Mouse (Mus musculus) liver, postnatal 0 days (tissue): ENCODE measurements around the gene Klc4. TPM values are rescaled to one million over a fixed set of nuclear protein-coding genes. Genes with fewer than 3 reads are reported as not detected.

Experiments
- ATAC-seq: fragments of 200-750 bp; cut with Nextera tagmentation; 2 replicates; pipeline ENCODE4 v1.8.0; 2017; ENCODE audit warnings: mild to moderate bottlenecking, moderate library complexity
- DNase-seq: peaks from one replicate; pipeline ENCODE4 v3.0.0-alpha.2; 2016
- H3K27ac ChIP-seq: fragments of 300-500 bp; sonication (generic); 2 replicates; pipeline ENCODE4 v1.5.1; 2014; ENCODE audit warnings: antibody characterized with exemption, moderate library complexity, mild to moderate bottlenecking, low read depth
- H3K27me3 ChIP-seq: fragments of 300-500 bp; sonication (generic); 2 replicates; pipeline ENCODE4 v1.6.1; 2014; ENCODE audit warnings: low read length, control low read depth, mixed read lengths; ENCODE audit not compliant: insufficient read depth
- H3K36me3 ChIP-seq: fragments of 300-500 bp; sonication (generic); replicated peaks from 2 replicates; pipeline ENCODE4 v1.6.1; 2014; ENCODE audit warnings: mild to moderate bottlenecking, control low read depth, low read length, moderate library complexity, mixed read lengths; ENCODE audit not compliant: insufficient read depth
- H3K4me1 ChIP-seq: fragments of 300-500 bp; sonication (generic); 2 replicates; pipeline ENCODE4 v1.6.1; 2014; ENCODE audit warnings: antibody characterized with exemption, mild to moderate bottlenecking, control low read depth; ENCODE audit not compliant: insufficient read depth
- H3K4me2 ChIP-seq: fragments of 300-500 bp; sonication (generic); 2 replicates; pipeline ENCODE4 v1.6.1; 2014; ENCODE audit warnings: low read depth, mild to moderate bottlenecking, low read length, moderate library complexity, mixed read lengths
- H3K4me3 ChIP-seq: fragments of 300-500 bp; sonication (generic); 2 replicates; pipeline ENCODE4 v1.5.1; 2014; ENCODE audit warnings: low read depth, low read length
- H3K9ac ChIP-seq: fragments of 300-500 bp; sonication (generic); replicated peaks from 2 replicates; pipeline ENCODE4 v1.6.1; 2014; ENCODE audit warnings: mild to moderate bottlenecking, moderate library complexity
- H3K9me3 ChIP-seq: fragments of 300-500 bp; sonication (generic); 2 replicates; pipeline ENCODE4 v1.6.1; 2016; ENCODE audit warnings: mild to moderate bottlenecking, control low read depth, low read length, mixed read lengths
- CTCF ChIP-seq: sonication (generic); IDR thresholded peaks from 2 replicates; pipeline ENCODE4 v1.5.1; 2016; ENCODE audit warnings: antibody characterized with exemption, low read depth
- EP300 ChIP-seq: IDR thresholded peaks from 2 replicates; pipeline ENCODE4 v1.6.1; 2016; ENCODE audit warnings: antibody characterized with exemption, low read depth, mild to moderate bottlenecking
- WGBS: fragments of 180-500 bp; shearing (Covaris S2); extraction: QIAGEN DNeasy Blood & Tissue Kit; methylation state at CpG from one replicate; pipeline ENCODE4 v1.1.7; 2014; ENCODE audit not compliant: insufficient replicate concordance; 5-methylcytosine and 5-hydroxymethylcytosine counted together
- polyA plus RNA-seq: library from polyadenylated mRNA; unstranded; fragments of >200 nt; fragmentation: Nextera tagmentation; extraction: Ambion mirVana; gene quantifications from 2 replicates; pipeline ENCODE4 v1.2.1, GENCODE M21; 2015

The Klc4 gene
- polyA plus RNA-seq, 1 experiment from 2014 or later = 12.6 TPM

DNA sequence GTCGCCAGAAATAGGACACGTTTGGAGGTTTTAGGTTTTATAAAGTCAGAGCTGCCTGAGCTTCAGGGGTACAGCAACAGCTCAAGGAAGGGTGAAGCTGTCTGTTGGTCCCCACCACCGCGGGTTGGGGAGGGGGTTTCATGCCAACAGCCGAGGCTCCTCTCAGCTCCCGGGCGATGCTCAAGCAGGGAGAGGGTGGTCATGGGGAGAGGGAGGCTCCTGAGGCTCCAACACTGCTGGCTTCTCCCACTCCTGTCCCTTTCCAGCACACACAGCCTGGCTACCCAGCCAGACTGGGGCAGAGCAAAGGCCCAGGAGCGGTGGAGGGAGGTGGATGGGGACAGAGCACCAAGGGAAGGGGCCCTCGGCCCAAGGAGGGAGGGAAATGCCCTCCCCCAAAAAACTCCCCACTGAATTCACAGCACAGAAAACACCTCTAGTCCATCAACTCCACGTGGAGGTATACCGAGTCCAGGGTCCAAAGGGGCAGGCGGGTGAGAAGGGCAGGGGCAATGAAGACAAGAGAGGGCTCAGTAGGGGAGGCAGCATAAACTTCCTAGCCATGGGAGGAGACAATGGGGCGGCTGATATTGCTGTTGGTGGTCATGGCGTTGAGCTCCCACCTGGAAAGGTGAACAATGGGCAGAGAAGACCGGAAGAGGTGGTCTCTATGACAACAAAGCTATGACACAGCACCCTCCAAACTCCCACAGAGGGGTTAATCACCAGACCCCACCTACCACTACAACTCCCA is 28.9 kb upstream of the Klc4 start:
- peaks cover 23% of the 10 kb centered on the region for H3K4me1 ChIP-seq
- H3K4me3 ChIP-seq = peak overlapping the region; percentile 82
- ATAC-seq = peak; percentile 22
- peak overlapping the region; percentile 93 for H3K4me2 ChIP-seq
- TF ChIP-seq CTCF (no peak), EP300 (no peak)
- H3K9ac ChIP-seq = peak overlapping the region; percentile 78
- peak overlapping the region; percentile 89 for H3K27ac ChIP-seq
- DNase-seq = peak; percentile 51
- 27% methylated on average over 15 of the region's 15 CpGs for WGBS
- H3K9me3 ChIP-seq = no peaks in the 10 kb centered on the region
- peaks cover 31% of the 10 kb centered on the region for H3K36me3 ChIP-seq
- no peaks in the 10 kb centered on the region for H3K27me3 ChIP-seq

- peak within 1 kb of the TSS; percentile 93 for H3K4me2 ChIP-seq
- ATAC-seq = peak; percentile 94
- H3K27me3 ChIP-seq = no peaks in the 10 kb centered on the region
- under 1% methylated on average over 43 of the region's 43 CpGs for WGBS
- peaks cover 16% of the 10 kb centered on the region for H3K4me1 ChIP-seq
- H3K4me3 ChIP-seq = peak within 1 kb of the TSS; percentile 82
- DNase-seq = peak; percentile 92
- H3K9ac ChIP-seq = peak within 1 kb of the TSS; percentile 78
- peaks cover 36% of the 10 kb centered on the region for H3K36me3 ChIP-seq
- no peaks in the 10 kb centered on the region for H3K9me3 ChIP-seq
- peak within 1 kb of the TSS; percentile 89 for H3K27ac ChIP-seq
- TF ChIP-seq EP300 = no peak
- no peak for TF ChIP-seq CTCF
Observed at GRCm38 (mm10) chr17:46673850-46674529, 28.2 kb upstream of the Klc4 start, which contains the start of gene Rrp36. Rrp36 (minus strand) TSS chr17:46674352.

GRCm38 (mm10) chr17:46669911-46670310 is 24.1 kb upstream of the Klc4 start:
- no peaks in the 10 kb centered on the region for H3K9me3 ChIP-seq

GRCm38 (mm10) chr17:46667712-46668111 is 21.9 kb upstream of the Klc4 start:
- Histone ChIP-seq H3K9me3 (no peaks in the 10 kb centered on the region), H3K27ac (no peak overlapping the region), H3K9ac (no peak overlapping the region), H3K36me3 (peaks cover 40% of the 10 kb centered on the region), H3K4me3 (no peak overlapping the region), H3K4me2 (no peak overlapping the region), H3K27me3 (no peaks in the 10 kb centered on the region), H3K4me1 (no peaks in the 10 kb centered on the region)
- DNase-seq (no peak), ATAC-seq (no peak)
- 94% methylated on average over 16 of the region's 16 CpGs for WGBS
- TF ChIP-seq EP300 = no peak

More at GRCm38 (mm10) chr17:46669911-46670310, 24.1 kb upstream of the Klc4 start:
- Histone ChIP-seq H3K4me1 (peaks cover 10% of the 10 kb centered on the region), H3K27me3 (no peaks in the 10 kb centered on the region), H3K4me3 (no peak overlapping the region), H3K36me3 (peaks cover 25% of the 10 kb centered on the region), H3K4me2 (no peak overlapping the region), H3K9ac (no peak overlapping the region), H3K27ac (no peak overlapping the region)
- TF ChIP-seq EP300 (no peak), CTCF (no peak)
- 94% methylated on average over 10 of the region's 10 CpGs for WGBS
- DNase-seq = no peak
- ATAC-seq = no peak

DNA sequence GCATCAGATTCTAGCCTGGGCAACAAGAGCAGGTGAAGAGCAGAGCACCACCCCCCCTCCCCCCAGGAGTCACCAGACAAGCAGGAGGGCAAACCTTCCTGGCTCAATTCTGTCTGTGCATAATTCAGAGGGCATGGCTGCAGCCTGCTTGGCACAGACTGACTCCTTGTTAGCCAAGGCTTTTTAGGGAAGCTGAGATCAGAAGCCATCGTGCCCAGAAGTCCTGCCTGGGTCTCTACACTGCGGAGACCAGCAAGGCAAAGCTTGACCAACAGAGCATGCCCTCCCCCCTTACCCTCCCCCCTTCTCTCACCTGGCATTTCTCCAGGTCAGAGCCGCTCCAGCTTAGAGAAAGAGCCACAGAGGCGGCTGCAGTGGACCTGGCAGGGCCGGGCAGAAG is 16.9 kb upstream of the Klc4 start:
- Histone ChIP-seq H3K27ac (no peak overlapping the region), H3K4me1 (no peaks in the 10 kb centered on the region), H3K36me3 (peaks cover 42% of the 10 kb centered on the region), H3K27me3 (no peaks in the 10 kb centered on the region), H3K9ac (no peak overlapping the region), H3K4me2 (no peak overlapping the region), H3K4me3 (no peak overlapping the region), H3K9me3 (no peaks in the 10 kb centered on the region)
- WGBS = 85% methylated on average over 5 of the region's 5 CpGs
- DNase-seq (no peak), ATAC-seq (no peak)
- no peak for TF ChIP-seq EP300
- TF ChIP-seq CTCF = no peak

DNA sequence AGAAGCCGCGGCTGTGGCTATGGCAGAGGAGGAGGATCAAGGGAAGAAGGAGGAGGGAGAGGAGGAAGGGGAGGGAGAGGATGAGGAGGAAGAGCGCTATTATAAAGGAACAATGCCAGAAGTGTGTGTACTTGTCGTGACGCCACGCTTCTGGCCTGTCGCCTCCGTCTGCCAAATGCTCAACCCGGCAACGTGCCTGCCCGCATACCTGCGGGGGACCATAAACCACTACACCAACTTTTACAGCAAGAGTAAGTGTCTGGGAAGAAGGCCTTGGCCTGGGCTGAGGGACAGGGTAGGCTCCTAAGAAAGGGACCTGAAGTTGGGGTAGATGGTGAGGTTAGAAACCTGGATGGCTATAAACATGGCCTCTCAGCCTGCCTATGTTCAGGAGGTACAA is 16.2 kb upstream of the Klc4 start:
- Histone ChIP-seq H3K36me3 (peaks cover 42% of the 10 kb centered on the region), H3K4me3 (no peak overlapping the region), H3K4me2 (no peak overlapping the region), H3K4me1 (no peaks in the 10 kb centered on the region), H3K27me3 (no peaks in the 10 kb centered on the region), H3K27ac (no peak overlapping the region), H3K9me3 (no peaks in the 10 kb centered on the region), H3K9ac (no peak overlapping the region)
- WGBS = 86% methylated on average over 12 of the region's 12 CpGs
- DNase-seq = no peak
- ATAC-seq = no peak
- TF ChIP-seq CTCF (no peak), EP300 (no peak)
